Mouse (Mus musculus) heart, embryonic 10.5 days (tissue): ENCODE data around the gene Coro1a. TPM values are rescaled to one million over a fixed set of nuclear protein-coding genes. Genes with fewer than 3 reads are reported as not detected.
"Not testable (repeated sequence)": the region's sequence is repeated elsewhere in the genome, so short reads cannot be mapped to it uniquely, and the experiment has no call there.

Experiments used
- DNase-seq: peaks from one replicate; pipeline ENCODE4 v3.0.0-alpha.2; 2017; ENCODE audit warnings: low spot score
- H3K27ac ChIP-seq: fragments of 300-500 bp; sonication (generic); 2 replicates; pipeline ENCODE4 v1.5.1; 2016; ENCODE audit warnings: mild to moderate bottlenecking
- H3K27me3 ChIP-seq: fragments of 300-500 bp; sonication (generic); 2 replicates; pipeline ENCODE4 v1.6.1; 2016; ENCODE audit warnings: mild to moderate bottlenecking; ENCODE audit not compliant: poor library complexity, insufficient read depth, severe bottlenecking
- H3K36me3 ChIP-seq: fragments of 300-500 bp; sonication (generic); 2 replicates; pipeline ENCODE4 v1.6.1; 2016; ENCODE audit warnings: mild to moderate bottlenecking, moderate library complexity
- H3K4me1 ChIP-seq: fragments of 300-500 bp; sonication (generic); 2 replicates; pipeline ENCODE4 v1.6.1; 2016; ENCODE audit warnings: mild to moderate bottlenecking
- H3K4me3 ChIP-seq: fragments of 300-500 bp; sonication (generic); 2 replicates; pipeline ENCODE4 v1.5.1; 2016; ENCODE audit warnings: mild to moderate bottlenecking, moderate library complexity
- H3K9me3 ChIP-seq: fragments of 300-500 bp; sonication (generic); 2 replicates; pipeline ENCODE4 v1.6.1; 2016; ENCODE audit warnings: mild to moderate bottlenecking, moderate library complexity
- WGBS: fragments of 180-500 bp; shearing (Covaris S2); methylation state at CpG from one replicate; pipeline ENCODE4 v1.1.7; 2016; 5-methylcytosine and 5-hydroxymethylcytosine counted together
- polyA plus RNA-seq: library from polyadenylated mRNA; unstranded; fragments of >200 nt; fragmentation: Nextera tagmentation; extraction: Ambion mirVana; gene quantifications from 2 replicates; pipeline ENCODE4 v1.2.1, GENCODE M21; 2016

The Coro1a gene
- polyA plus RNA-seq, 1 experiment from 2014 or later = 21.7 TPM

DNA sequence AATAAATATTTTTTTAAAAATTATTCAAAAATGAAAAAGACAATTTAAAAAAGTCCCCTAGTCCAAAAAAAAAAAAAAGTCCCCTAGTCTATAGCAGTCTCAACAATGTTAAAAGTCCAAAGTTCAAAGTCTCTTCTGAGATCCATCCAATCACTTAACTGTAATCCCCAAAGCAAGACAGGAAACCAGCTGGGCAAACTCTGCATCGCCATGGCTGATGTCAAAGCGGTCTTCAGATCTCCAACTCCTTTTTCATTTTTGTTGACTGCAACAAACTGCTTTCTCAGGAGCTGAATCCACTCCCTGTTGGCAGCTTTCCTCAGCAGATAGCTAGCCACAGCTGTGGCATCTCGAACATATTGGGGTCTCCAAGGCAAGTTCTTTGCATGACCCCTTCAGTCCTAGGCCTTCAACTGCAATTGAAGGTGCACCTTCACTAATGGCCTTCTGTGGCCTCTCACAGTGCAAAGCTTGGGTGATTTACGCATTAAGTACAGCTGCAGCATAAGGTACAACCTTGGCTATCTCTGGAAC is 22.7 kb upstream of the Coro1a start:
- not testable (repeated sequence) for H3K4me3 ChIP-seq, H3K27ac ChIP-seq, H3K27me3 ChIP-seq, H3K9me3 ChIP-seq, DNase-seq, H3K36me3 ChIP-seq, H3K4me1 ChIP-seq
- 74% methylated on average over 4 of the region's 4 CpGs for WGBS

DNA sequence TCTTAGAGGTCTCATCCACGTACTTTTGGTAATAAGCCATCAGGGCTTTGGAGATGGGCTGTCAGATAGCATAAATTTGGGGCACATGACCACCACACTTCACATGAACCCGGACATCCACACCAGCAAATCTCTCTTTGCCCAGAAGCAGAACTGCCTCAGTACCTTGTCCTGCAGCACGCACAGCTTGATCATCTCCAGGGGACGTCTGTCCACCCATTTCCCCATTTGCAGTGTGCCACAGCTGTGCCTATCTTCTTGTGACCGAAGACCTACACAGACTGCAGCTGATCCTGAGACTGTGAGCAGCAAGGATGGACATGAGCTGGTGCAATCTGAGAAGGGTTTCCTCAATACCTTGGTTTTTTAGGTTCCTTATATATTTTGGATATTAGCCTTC is 18.1 kb upstream of the Coro1a start:
- H3K36me3 ChIP-seq = no peaks in the 10 kb centered on the region
- H3K27ac ChIP-seq = no peak overlapping the region
- H3K4me3 ChIP-seq = no peak overlapping the region
- 79% methylated on average over 5 of the region's 5 CpGs for WGBS
- no peaks in the 10 kb centered on the region for H3K27me3 ChIP-seq
- no peaks in the 10 kb centered on the region for H3K9me3 ChIP-seq
- DNase-seq = no peak
- no peaks in the 10 kb centered on the region for H3K4me1 ChIP-seq

DNA sequence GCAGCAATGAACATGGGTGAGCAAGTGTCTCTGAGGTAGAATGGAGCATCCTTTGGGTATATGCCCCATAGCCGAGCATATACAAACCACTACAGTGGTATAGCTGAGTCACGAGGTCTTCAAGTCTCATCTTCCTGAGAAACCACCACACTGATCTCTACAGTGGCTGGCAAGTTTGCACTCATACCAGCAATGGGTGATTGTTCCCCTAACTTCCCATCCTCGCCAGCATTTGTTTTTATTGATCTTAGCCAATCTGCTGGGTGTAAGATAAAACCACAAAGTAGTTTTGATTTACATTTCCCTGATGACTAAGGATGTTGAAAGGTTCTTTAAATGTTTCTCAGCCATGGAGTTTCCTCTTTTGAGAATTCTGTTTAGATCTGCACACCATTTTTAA is 17.5 kb upstream of the Coro1a start:
- H3K27ac ChIP-seq = no peak overlapping the region
- no peak overlapping the region for H3K4me3 ChIP-seq
- H3K4me1 ChIP-seq = no peaks in the 10 kb centered on the region
- H3K36me3 ChIP-seq = no peaks in the 10 kb centered on the region
- 66% methylated on average over 3 of the region's 3 CpGs for WGBS
- DNase-seq = no peak
- no peaks in the 10 kb centered on the region for H3K27me3 ChIP-seq
- no peaks in the 10 kb centered on the region for H3K9me3 ChIP-seq

DNA sequence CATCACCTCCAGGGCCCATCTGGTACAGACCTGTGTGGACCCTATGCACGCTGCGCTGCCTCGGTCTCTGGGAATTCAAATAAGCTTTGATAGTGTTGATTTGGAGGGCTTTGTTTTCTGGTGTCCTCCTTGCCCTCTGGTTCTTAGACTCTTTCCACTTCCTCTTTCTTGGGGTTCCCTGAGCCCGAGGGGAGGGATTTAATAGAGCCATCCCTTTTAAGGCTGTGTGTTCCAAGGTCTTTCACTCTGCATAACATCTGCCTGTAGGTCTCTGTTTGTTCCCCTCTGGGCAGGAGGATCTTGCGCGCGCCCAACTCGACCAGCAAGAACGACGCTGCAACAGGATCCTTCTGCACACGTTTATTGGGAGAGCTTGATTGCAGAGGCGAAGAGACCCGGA is 14.0 kb upstream of the Coro1a start:
- no peaks in the 10 kb centered on the region for H3K4me1 ChIP-seq
- no peak overlapping the region for H3K27ac ChIP-seq
- DNase-seq = no peak
- H3K9me3 ChIP-seq = no peaks in the 10 kb centered on the region
- H3K36me3 ChIP-seq = no peaks in the 10 kb centered on the region
- WGBS = 89% methylated on average over 13 of the region's 13 CpGs
- H3K27me3 ChIP-seq = no peaks in the 10 kb centered on the region
- H3K4me3 ChIP-seq = no peak overlapping the region

DNA sequence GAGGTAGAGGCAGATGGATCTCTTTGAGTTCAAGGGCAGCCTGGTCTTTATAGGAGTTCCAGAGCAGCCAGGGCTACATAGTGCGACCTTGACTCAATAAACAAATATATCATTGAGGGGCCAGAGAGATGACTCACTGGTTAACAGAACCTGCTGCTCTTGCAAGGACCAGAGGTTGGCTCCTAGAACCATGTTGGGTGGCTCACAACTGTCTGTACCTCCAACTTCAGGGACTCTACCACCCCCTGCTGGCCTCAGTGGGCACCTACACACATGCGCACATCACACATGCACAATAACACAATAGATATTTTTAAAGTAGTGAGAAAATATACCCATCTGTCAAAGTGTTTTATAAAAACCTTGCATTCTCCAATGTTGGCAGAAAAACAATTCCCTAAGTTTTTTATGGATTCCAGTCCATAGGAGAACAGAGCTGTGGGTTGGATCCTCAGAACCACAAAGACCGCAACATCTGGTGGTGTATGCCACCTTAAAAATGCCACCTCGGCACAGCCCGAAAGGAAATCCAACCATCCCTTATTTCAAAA is 11.3 kb upstream of the Coro1a start:
- WGBS = 90% methylated on average over 5 of the region's 5 CpGs

DNA sequence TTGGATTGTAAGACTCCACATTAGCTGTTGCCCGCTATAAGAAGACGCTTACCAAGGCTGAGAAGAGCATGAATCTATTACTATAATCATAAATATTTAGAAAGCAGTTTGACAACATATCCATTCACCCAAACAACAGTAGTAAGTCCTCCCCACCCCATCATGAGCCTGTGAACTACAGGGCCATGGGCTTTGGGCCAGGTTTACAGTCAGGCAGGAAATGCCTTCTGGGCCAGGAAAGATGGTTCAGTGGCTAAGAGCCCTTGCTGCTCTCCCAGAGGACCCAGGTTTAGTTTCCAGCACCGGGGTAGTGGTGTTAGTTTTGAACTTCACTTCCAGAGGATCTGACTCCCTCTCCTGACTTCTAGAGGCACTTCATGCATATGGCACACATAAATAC is 10.0 kb upstream of the Coro1a start:
- DNase-seq = no peak
- no peaks in the 10 kb centered on the region for H3K9me3 ChIP-seq
- H3K36me3 ChIP-seq = no peaks in the 10 kb centered on the region
- 85% methylated on average over 3 of the region's 3 CpGs for WGBS
- no peak overlapping the region for H3K27ac ChIP-seq
- H3K4me3 ChIP-seq = no peak overlapping the region
- no peaks in the 10 kb centered on the region for H3K27me3 ChIP-seq
- no peaks in the 10 kb centered on the region for H3K4me1 ChIP-seq

More for the DNA sequence above, 11.3 kb upstream of the Coro1a start:
- Histone ChIP-seq H3K4me1 (no peaks in the 10 kb centered on the region), H3K4me3 (no peak overlapping the region), H3K9me3 (no peaks in the 10 kb centered on the region), H3K27ac (no peak overlapping the region), H3K36me3 (no peaks in the 10 kb centered on the region), H3K27me3 (no peaks in the 10 kb centered on the region)
- DNase-seq = no peak

DNA sequence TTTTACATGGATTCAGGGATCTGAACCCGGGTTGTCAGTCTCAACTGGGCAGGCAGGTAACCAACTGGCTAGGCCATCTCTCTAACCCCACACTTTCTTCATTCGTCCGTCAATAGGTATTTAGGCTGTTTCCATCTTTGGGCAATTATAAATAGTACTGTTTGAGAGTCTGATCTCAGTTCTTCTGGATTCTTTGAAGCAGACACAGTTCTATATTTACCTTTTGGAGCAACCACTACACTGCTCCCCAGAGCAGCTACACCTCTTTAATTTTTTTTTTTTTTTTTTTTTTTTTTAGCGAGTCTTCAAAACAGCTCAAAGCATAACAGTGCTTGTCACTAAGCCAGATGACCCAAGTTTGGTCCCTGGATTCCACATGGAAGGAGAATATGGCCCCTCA is 8.1 kb upstream of the Coro1a start:
- Histone ChIP-seq H3K27me3 (no peaks in the 10 kb centered on the region), H3K9me3 (no peaks in the 10 kb centered on the region), H3K4me1 (no peaks in the 10 kb centered on the region), H3K4me3 (no peak overlapping the region), H3K27ac (no peak overlapping the region), H3K36me3 (no peaks in the 10 kb centered on the region)
- no peak for DNase-seq
- 75% methylated on average over 4 of the region's 4 CpGs for WGBS

DNA sequence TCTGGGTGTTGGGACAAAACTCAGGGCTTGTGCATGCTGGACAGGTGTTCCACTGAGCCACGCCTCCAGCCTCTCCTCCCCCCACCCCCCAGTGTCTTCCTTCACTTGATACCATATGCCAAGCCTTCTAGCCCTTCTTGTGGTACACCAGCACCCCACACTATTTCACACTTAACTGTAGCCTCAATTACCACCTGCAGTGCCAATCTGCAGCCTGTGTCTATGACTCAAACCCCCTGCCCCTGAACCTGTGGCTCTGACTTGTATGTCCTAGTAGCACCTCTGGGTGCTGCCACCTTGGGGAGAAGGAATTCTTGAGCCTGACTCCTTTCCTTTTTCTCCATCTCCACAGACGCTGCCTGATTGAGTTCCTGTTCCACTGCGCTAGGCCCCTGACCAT is 4.3 kb upstream of the Coro1a start:
- peaks cover 4% of the 10 kb centered on the region for H3K27me3 ChIP-seq
- H3K9me3 ChIP-seq = peaks cover 7% of the 10 kb centered on the region; the same call in 1 of the 2 replicates
- no peaks in the 10 kb centered on the region for H3K36me3 ChIP-seq
- DNase-seq = no peak
- 71% methylated on average over 3 of the region's 3 CpGs for WGBS
- H3K4me3 ChIP-seq = no peak overlapping the region
- H3K4me1 ChIP-seq = no peaks in the 10 kb centered on the region
- no peak overlapping the region for H3K27ac ChIP-seq

DNA sequence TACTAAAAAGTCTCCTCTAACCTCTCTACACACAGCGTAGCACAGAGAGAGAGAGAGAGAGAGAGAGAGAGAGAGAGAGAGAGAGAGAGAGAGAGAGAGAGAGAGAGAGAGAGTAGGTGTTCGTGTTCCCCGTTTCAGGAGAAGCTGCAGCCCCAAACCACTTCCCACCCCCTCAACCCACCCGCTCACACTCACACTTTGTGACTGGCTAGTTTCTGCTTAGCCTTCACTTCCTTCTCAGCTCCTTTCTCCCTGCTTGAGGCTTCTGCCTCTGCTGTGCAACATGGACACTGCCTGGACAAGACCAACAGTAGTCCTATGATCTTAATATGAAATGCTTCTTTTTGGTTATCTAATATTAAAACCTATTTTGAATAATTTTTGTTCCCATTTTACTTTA is 2.7 kb upstream of the Coro1a start:
- no peak for DNase-seq
- Histone ChIP-seq H3K9me3 (peaks cover 7% of the 10 kb centered on the region; the same call in 1 of the 2 replicates), H3K36me3 (no peaks in the 10 kb centered on the region), H3K27me3 (peaks cover 17% of the 10 kb centered on the region), H3K4me1 (no peaks in the 10 kb centered on the region), H3K27ac (no peak overlapping the region), H3K4me3 (no peak overlapping the region)
- WGBS = 76% methylated on average over 4 of the region's 4 CpGs

DNA sequence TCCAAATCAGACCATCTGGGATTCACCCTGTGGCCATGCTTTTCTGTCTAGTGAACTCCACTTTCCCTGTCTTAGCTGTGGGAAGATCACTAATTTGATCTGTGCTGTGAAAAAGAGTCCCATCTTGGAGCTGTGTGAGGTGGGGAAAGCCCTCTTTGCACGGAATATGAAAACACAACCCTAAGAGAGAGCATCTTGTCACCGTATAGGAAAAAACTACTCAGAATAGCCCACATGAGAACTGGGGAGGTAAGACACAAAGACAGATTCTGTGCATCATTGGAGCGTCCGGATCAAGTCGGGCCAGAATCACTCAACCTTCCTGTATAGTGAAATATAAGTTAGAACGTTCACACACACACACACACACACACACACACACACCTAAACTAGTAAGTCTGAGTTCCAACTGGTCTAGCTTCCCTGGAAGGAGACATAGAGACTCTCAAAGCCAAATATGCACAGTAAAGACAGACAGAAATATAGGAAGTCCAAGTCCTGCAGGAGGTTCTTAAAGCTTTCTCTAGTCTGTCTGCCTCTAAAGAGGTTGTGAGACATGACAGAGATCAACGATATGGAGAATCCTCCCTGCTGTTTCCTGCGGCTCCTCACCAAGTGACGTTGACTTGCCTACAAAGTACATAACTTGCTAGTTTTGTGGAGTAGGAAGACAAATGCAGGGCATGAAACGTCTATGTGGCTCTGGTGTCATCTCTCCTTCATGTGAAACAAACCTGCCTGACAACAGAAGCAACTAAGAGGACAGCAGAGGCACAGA is 777 bp upstream of the Coro1a start:
- Histone ChIP-seq H3K9me3 (peaks cover 7% of the 10 kb centered on the region; the same call in 1 of the 2 replicates), H3K27ac (no peak overlapping the region)

DNA sequence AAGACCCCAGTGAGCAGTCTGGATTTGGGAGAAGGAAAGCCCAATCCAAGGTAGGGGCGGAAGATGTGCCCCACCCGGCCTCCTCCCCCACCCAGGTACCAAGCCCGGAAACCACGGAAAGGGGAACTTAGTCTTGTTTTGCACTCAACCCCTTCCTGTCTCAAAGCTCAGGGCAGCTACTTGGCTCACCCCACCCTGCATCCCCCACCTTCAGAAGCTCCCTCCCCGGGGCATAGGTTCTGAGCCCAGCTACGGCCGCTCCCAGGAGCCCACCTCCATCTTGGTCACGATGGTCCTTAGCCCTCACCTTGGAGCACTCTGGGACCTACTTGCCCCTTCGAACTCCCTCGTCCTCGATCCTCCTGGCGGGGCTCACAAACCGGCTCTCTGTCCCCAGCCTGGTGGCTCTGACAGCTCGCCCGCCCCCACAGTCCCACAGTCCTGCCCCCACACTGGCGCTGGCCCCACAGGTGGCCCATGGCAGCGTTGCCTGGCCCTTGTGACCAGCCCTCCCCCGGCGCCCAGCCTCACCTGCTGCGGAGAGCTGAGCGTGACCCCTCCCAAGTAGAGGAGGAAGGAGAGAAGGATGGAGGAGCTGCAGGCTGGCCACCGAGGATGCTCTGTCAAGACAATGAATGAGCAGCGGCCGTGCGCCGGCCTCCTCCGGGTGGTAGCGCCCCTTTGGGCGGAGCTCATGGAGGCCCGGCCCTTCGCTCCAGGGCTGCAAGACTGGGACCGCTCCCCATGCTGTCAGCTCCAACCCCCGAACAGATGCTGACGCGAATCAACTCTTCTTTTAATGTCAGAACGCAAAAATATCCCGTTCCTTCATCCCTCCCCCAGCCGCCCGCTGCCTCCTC is 3.2 kb downstream of the Coro1a start:
- peaks cover 54% of the 10 kb centered on the region for H3K27me3 ChIP-seq
- DNase-seq = peak; percentile 82
- WGBS = 3% methylated on average over 39 of the region's 39 CpGs
- 0 out of 2 replicates have a peak, but pooled peaks cover 3% of the 10 kb centered on the region for H3K36me3 ChIP-seq
- H3K4me3 ChIP-seq = peak overlapping the region; percentile 62
- H3K27ac ChIP-seq = 0 out of 2 replicates have a peak overlapping the region, but pooled peaks have one; percentile 43
- peaks cover 35% of the 10 kb centered on the region for H3K4me1 ChIP-seq
- peaks cover 6% of the 10 kb centered on the region; the same call in 1 of the 2 replicates for H3K9me3 ChIP-seq

More for the DNA sequence above, 777 bp upstream of the Coro1a start:
- DNase-seq = no peak
- peaks cover 17% of the 10 kb centered on the region for H3K4me1 ChIP-seq
- H3K4me3 ChIP-seq = no peak overlapping the region
- WGBS = 80% methylated on average over 10 of the region's 10 CpGs
- peaks cover 35% of the 10 kb centered on the region for H3K27me3 ChIP-seq
- H3K36me3 ChIP-seq = no peaks in the 10 kb centered on the region

DNA sequence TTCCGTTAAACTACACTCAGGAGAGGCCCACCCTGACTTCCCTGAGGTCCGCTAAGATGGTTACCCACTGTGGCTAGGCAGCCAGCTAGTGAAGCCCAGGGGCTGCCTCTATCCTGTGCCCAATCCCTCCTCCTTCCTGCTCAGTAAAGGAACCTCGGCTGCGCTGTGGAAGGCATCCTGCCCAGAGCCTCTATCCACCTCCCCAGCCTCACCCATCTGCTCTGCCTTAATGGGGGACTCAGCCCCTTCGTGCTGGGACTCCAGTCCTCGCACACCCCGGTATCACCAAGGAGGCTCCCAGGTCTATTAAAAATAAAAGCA is 3.9 kb downstream of the Coro1a start:
- no peak overlapping the region; the same call in 1 of the 2 replicates for H3K4me3 ChIP-seq
- no peak overlapping the region for H3K27ac ChIP-seq
- DNase-seq = no peak
- whole genome bisulfite sequencing = 27% methylated on average over 7 of the region's 7 CpGs
- H3K27me3 ChIP-seq = peaks cover 54% of the 10 kb centered on the region
- H3K9me3 ChIP-seq = no peaks in the 10 kb centered on the region
- H3K36me3 ChIP-seq = 0 out of 2 replicates have a peak, but pooled peaks cover 3% of the 10 kb centered on the region
- H3K4me1 ChIP-seq = peaks cover 37% of the 10 kb centered on the region
